Mouse (Mus musculus): ENCODE measurements around the gene Dsn1.

GRCm38 (mm10) chr2:156954463-156954862 lies 52.5 kb downstream of the Dsn1 start:
- TF ChIP-seq EP300 (IDR thresholded peaks at IDR 0.05): no peak
- no peak for TF ChIP-seq CTCF (IDR thresholded peaks at IDR 0.05)
